Mouse (Mus musculus): Measurements from ENCODE around the gene Optn.

DNA sequence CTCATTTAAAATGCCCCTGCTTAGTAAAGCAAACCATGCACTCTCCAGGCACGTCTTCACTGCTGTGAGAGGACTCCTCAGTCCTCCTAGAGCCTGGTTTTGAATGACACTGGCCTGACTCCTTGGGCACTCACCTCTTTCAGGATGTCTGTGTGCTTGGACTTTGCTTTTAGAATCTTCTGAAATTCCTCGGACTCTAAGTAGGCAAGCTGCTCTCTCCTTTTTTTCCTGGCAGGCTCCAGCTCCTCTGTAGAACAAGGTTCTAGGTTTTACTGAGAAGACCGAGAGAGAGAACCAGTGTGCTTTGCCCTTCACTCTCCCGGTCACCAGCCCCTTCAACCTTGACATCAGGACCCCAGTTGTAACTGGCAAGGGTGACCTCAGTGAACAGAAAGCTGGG, 69.4 kb downstream of the Optn start:
- no peak for TF ChIP-seq POLR2A (IDR thresholded peaks at IDR 0.05; ENCODE audit: insufficient read length, low read depth)
- no peak for TF ChIP-seq MYOD1 (IDR thresholded peaks at IDR 0.05; ENCODE audit: control insufficient read depth in 1 of 3, insufficient read length in 2 of 3, low read depth in 2 of 3)
- TF ChIP-seq POLR2AphosphoS2 (IDR thresholded peaks at IDR 0.05; ENCODE audit: insufficient read length, low read depth) = no peak
- TF ChIP-seq USF1 (IDR thresholded peaks at IDR 0.05; ENCODE audit: low read depth) = no peak
- no peak for TF ChIP-seq SRF (IDR thresholded peaks at IDR 0.05; ENCODE audit: control insufficient read depth, insufficient read length, low read depth)

Measured in myocyte (in vitro differentiated cells).